Mouse (Mus musculus): Measurements from ENCODE around the gene Selenbp1.
A peak's percentile ranks its signal among the peaks of the same experiment; 100 is the strongest.

Selenbp1 gene

GRCm38 (mm10) chr3:94974528-94975422 is 41.9 kb downstream of the Selenbp1 start, which contains the start of gene Pi4kb:
Pi4kb (plus strand) TSS chr3:94974731.
- peak; percentile 94 for DNase-seq (ENCODE audit: low read depth, low spot score)

- no peak for DNase-seq (ENCODE audit: low read depth, low spot score)
Observed at GRCm38 (mm10) chr3:94984312-94984711, 51.5 kb downstream of the Selenbp1 start.

GRCm38 (mm10) chr3:94985513-94985912 is 52.7 kb downstream of the Selenbp1 start:
- DNase-seq (ENCODE audit: low read depth, low spot score): no peak

GRCm38 (mm10) chr3:94987578-94987977 is 54.7 kb downstream of the Selenbp1 start:
- DNase-seq (ENCODE audit: low read depth, low spot score): no peak

GRCm38 (mm10) chr3:94989159-94989761 is 56.4 kb downstream of the Selenbp1 start:
- no peak for DNase-seq (ENCODE audit: low read depth, low spot score)

Measured in retina, adult 2 months (tissue).